Mouse (Mus musculus) stomach, embryonic 14.5 days (tissue): ENCODE results near the gene Rad51b. TPM values are rescaled to one million over a fixed set of nuclear protein-coding genes. Genes with fewer than 3 reads are reported as not detected.

Experiments used
- ATAC-seq: fragments of 200-750 bp; cut with Nextera tagmentation; 2 replicates; pipeline ENCODE4 v1.8.0; 2017; ENCODE audit warnings: low read depth, moderate TSS enrichment; ENCODE audit not compliant: insufficient number of reproducible peaks, insufficient read depth, low FRiP score
- H3K27ac ChIP-seq: fragments of 300-500 bp; sonication (generic); 2 replicates; pipeline ENCODE4 v1.5.1; 2014; ENCODE audit warnings: mild to moderate bottlenecking, low read length, moderate library complexity, mixed read lengths
- H3K27me3 ChIP-seq: fragments of 300-500 bp; sonication (generic); 2 replicates; pipeline ENCODE4 v1.6.1; 2014; ENCODE audit warnings: low read length, control low read depth, mixed read lengths; ENCODE audit not compliant: control insufficient read depth, insufficient read depth
- H3K36me3 ChIP-seq: fragments of 300-500 bp; sonication (generic); 2 replicates; pipeline ENCODE4 v1.6.1; 2014; ENCODE audit warnings: mild to moderate bottlenecking, control low read depth, low read length, moderate library complexity, mixed read lengths; ENCODE audit not compliant: control insufficient read depth, insufficient read depth
- H3K4me1 ChIP-seq: fragments of 300-500 bp; sonication (generic); 2 replicates; pipeline ENCODE4 v1.6.1; 2014; ENCODE audit warnings: low read length, control low read depth, mixed read lengths; ENCODE audit not compliant: control insufficient read depth, insufficient read depth
- H3K4me2 ChIP-seq: fragments of 300-500 bp; sonication (generic); replicated peaks from 2 replicates; pipeline ENCODE4 v1.6.1; 2014; ENCODE audit warnings: low read depth, low read length, control low read depth
- H3K4me3 ChIP-seq: fragments of 300-500 bp; sonication (generic); 2 replicates; pipeline ENCODE4 v1.5.1; 2014; ENCODE audit warnings: low read depth, low read length, control low read depth
- H3K9ac ChIP-seq: fragments of 300-500 bp; sonication (generic); replicated peaks from 2 replicates; pipeline ENCODE4 v1.6.1; 2014; ENCODE audit warnings: low read depth, mild to moderate bottlenecking, control low read depth, low read length, moderate library complexity, mixed read lengths
- H3K9me3 ChIP-seq: fragments of 300-500 bp; sonication (generic); 2 replicates; pipeline ENCODE4 v1.6.1; 2016; ENCODE audit warnings: low read depth, low read length, control low read depth; ENCODE audit not compliant: control insufficient read depth
- WGBS: fragments of 180-500 bp; shearing (Covaris S2); extraction: QIAGEN DNeasy Blood & Tissue Kit; methylation state at CpG from one replicate; pipeline ENCODE4 v1.1.7; 2014; 5-methylcytosine and 5-hydroxymethylcytosine counted together
- polyA plus RNA-seq: library from polyadenylated mRNA; unstranded; fragments of >200 nt; fragmentation: Nextera tagmentation; extraction: Ambion mirVana; gene quantifications from 2 replicates; pipeline ENCODE4 v1.2.1, GENCODE M21; 2014

Rad51b gene
- polyA plus RNA-seq, 1 experiment from 2014 or later, result 8.4 TPM

GRCm38 (mm10) chr12:79705501-79706266 is 408.6 kb downstream of the Rad51b start:
- Histone ChIP-seq H3K9ac (no peak overlapping the region), H3K36me3 (no peaks in the 10 kb centered on the region), H3K4me1 (peaks cover 37% of the 10 kb centered on the region), H3K27ac (peak overlapping the region; percentile 17; the same call in 1 of the 2 replicates), H3K9me3 (no peaks in the 10 kb centered on the region), H3K27me3 (no peaks in the 10 kb centered on the region), H3K4me2 (no peak overlapping the region), H3K4me3 (no peak overlapping the region)
- ATAC-seq, result no peak
- WGBS, result 52% methylated on average over 11 of the region's 11 CpGs

GRCm38 (mm10) chr12:79707565-79708422 is 410.7 kb downstream of the Rad51b start:
- no peak overlapping the region for H3K9ac ChIP-seq
- no peaks in the 10 kb centered on the region for H3K27me3 ChIP-seq
- no peak overlapping the region for H3K4me3 ChIP-seq
- H3K4me1 ChIP-seq, result peaks cover 37% of the 10 kb centered on the region
- ATAC-seq, result peak; percentile 57; the same call in 1 of the 2 replicates
- WGBS, result 28% methylated on average over 9 of the region's 9 CpGs
- H3K36me3 ChIP-seq, result no peaks in the 10 kb centered on the region
- H3K4me2 ChIP-seq, result 0 out of 2 replicates have a peak overlapping the region, but pooled peaks have one; percentile 7
- peak overlapping the region; percentile 93 for H3K27ac ChIP-seq
- no peaks in the 10 kb centered on the region for H3K9me3 ChIP-seq

GRCm38 (mm10) chr12:79708423-79708733 is 411.3 kb downstream of the Rad51b start:
- no peak overlapping the region for H3K9ac ChIP-seq
- H3K27ac ChIP-seq, result peak overlapping the region; percentile 93
- no peak overlapping the region for H3K4me2 ChIP-seq
- 32% methylated on average over 5 of the region's 5 CpGs for WGBS
- no peaks in the 10 kb centered on the region for H3K27me3 ChIP-seq
- no peaks in the 10 kb centered on the region for H3K9me3 ChIP-seq
- no peaks in the 10 kb centered on the region for H3K36me3 ChIP-seq
- ATAC-seq, result no peak
- no peak overlapping the region for H3K4me3 ChIP-seq
- H3K4me1 ChIP-seq, result peaks cover 37% of the 10 kb centered on the region

- H3K9me3 ChIP-seq, result no peaks in the 10 kb centered on the region
- H3K9ac ChIP-seq, result no peak overlapping the region
- no peaks in the 10 kb centered on the region for H3K27me3 ChIP-seq
- H3K4me1 ChIP-seq, result peaks cover 27% of the 10 kb centered on the region
- no peaks in the 10 kb centered on the region for H3K36me3 ChIP-seq
- no peak overlapping the region for H3K4me3 ChIP-seq
- H3K27ac ChIP-seq, result no peak overlapping the region
- ATAC-seq, result no peak
- H3K4me2 ChIP-seq, result no peak overlapping the region
Observed at GRCm38 (mm10) chr12:79713286-79713685, 416.2 kb downstream of the Rad51b start.

- Histone ChIP-seq H3K4me3 (no peak overlapping the region), H3K27ac (peak overlapping the region; percentile 55; the same call in 1 of the 2 replicates), H3K9me3 (no peaks in the 10 kb centered on the region), H3K27me3 (no peaks in the 10 kb centered on the region), H3K36me3 (no peaks in the 10 kb centered on the region), H3K4me2 (no peak overlapping the region), H3K9ac (no peak overlapping the region), H3K4me1 (peaks cover 23% of the 10 kb centered on the region; the same call in 1 of the 2 replicates)
- ATAC-seq, result no peak
- WGBS, result 62% methylated on average over 6 of the region's 6 CpGs
Observed at GRCm38 (mm10) chr12:79714484-79714883, 417.4 kb downstream of the Rad51b start.

- Histone ChIP-seq H3K9ac (0 out of 2 replicates have a peak overlapping the region, but pooled peaks have one; percentile 25), H3K4me3 (no peak overlapping the region), H3K4me1 (peaks cover 23% of the 10 kb centered on the region; the same call in 1 of the 2 replicates), H3K9me3 (no peaks in the 10 kb centered on the region), H3K36me3 (no peaks in the 10 kb centered on the region), H3K4me2 (no peak overlapping the region), H3K27ac (peak overlapping the region; percentile 82), H3K27me3 (no peaks in the 10 kb centered on the region)
- ATAC-seq, result no peak
- WGBS, result 40% methylated on average over 12 of the region's 12 CpGs
Observed at GRCm38 (mm10) chr12:79715506-79716345, 418.6 kb downstream of the Rad51b start.

GRCm38 (mm10) chr12:79719091-79719846 is 422.2 kb downstream of the Rad51b start:
- H3K4me3 ChIP-seq, result no peak overlapping the region
- H3K27me3 ChIP-seq, result no peaks in the 10 kb centered on the region
- H3K9ac ChIP-seq, result no peak overlapping the region; the same call in 1 of the 2 replicates
- H3K9me3 ChIP-seq, result no peaks in the 10 kb centered on the region
- no peak overlapping the region for H3K4me2 ChIP-seq
- peaks cover 23% of the 10 kb centered on the region; the same call in 1 of the 2 replicates for H3K4me1 ChIP-seq
- H3K27ac ChIP-seq, result 0 out of 2 replicates have a peak overlapping the region, but pooled peaks have one; percentile 45
- H3K36me3 ChIP-seq, result no peaks in the 10 kb centered on the region
- ATAC-seq, result peak; percentile 58; the same call in 1 of the 2 replicates
- WGBS, result 50% methylated on average over 10 of the region's 10 CpGs
